Mouse (Mus musculus): ENCODE data around the gene Inhbc. TPM values are rescaled to one million over a fixed set of nuclear protein-coding genes. Genes with fewer than 3 reads are reported as not detected.

The Inhbc gene
- total and polyA plus RNA-seq, 2 experiments from 2014 or later, result not detected

DNA sequence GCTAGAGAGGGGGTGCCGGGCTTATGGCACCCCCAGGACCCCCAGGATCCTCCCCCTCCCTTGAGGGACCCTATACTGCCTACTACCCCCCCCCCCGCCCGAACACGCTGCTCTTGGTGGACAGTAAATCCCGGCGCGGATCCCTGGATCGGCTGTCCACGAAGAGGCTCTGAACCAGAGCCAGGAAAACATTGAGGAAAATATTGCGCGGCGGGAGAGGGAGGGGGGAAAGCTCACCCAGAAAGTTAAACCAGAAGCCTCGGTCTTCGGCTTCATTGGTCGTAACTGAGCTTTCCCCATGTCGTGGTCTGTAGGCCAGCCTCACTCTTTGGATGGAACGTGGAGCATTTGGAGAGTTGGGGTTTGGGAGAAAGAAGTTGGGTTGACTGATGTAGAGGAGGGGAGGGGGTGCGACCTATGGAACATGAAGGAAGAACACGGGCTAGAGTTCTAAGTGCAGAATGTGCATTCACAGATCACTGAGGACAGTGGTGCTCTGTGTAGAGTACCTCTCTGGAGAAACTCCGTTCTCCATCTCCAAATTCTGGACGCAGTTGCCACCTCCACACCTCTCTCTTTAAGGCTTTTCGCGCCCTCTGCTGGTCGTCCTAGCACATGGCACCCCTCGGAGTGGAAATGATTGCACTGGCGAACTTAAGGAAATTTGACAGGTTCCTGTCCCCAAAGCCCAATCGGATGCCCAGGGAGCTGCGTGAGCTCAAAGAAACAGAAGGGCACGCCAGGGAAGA, 28.2 kb downstream of the Inhbc start, which contains the start of gene Gli1:
Gene Gli1 (minus strand): TSS at position 84 of the 749 bp plus-strand sequence.
- Histone ChIP-seq H3K4me1 (ENCODE audit: insufficient read depth) (peaks cover 13% of the 10 kb centered on the region), H3K36me3 (ENCODE audit: insufficient read depth) (no peaks in the 10 kb centered on the region), H3K9ac (no peak within 1 kb of the TSS), H3K9me3 (ENCODE audit: low read length) (no peaks in the 10 kb centered on the region), H3K27ac (ENCODE audit: low read depth, low read length) (no peak within 1 kb of the TSS), H3K4me2 (ENCODE audit: low read depth) (peak within 1 kb of the TSS; percentile 53), H3K27me3 (ENCODE audit: insufficient read depth, low read length) (peaks cover 30% of the 10 kb centered on the region), H3K4me3 (ENCODE audit: low read depth, low read length) (peak within 1 kb of the TSS; percentile 26)
- peak; percentile 87 for DNase-seq
- WGBS, result 2% methylated on average over 29 of the region's 29 CpGs
- peak; percentile 89 for TF ChIP-seq CTCF (IDR thresholded peaks at IDR 0.05; ENCODE audit: low read depth)
- ATAC-seq, result peak; percentile 61

GRCm38 (mm10) chr10:127341360-127341690, 28.9 kb downstream of the Inhbc start:
- Histone ChIP-seq H3K4me3 (ENCODE audit: low read depth, low read length) (peak overlapping the region; percentile 26; the same call in 1 of the 2 replicates), H3K36me3 (ENCODE audit: insufficient read depth) (no peaks in the 10 kb centered on the region), H3K4me2 (ENCODE audit: low read depth) (peak overlapping the region; percentile 53), H3K27ac (ENCODE audit: low read depth, low read length) (no peak overlapping the region), H3K27me3 (ENCODE audit: insufficient read depth, low read length) (peaks cover 30% of the 10 kb centered on the region), H3K9ac (no peak overlapping the region), H3K9me3 (ENCODE audit: low read length) (no peaks in the 10 kb centered on the region), H3K4me1 (ENCODE audit: insufficient read depth) (peaks cover 13% of the 10 kb centered on the region)
- ATAC-seq (no peak), DNase-seq (no peak)
- 2% methylated on average over 9 of the region's 11 CpGs for WGBS
- TF ChIP-seq CTCF (IDR thresholded peaks at IDR 0.05; ENCODE audit: low read depth), result no peak

- peaks cover 13% of the 10 kb centered on the region for H3K4me1 ChIP-seq (ENCODE audit: insufficient read depth)
- peak; percentile 22 for DNase-seq
- H3K36me3 ChIP-seq (ENCODE audit: insufficient read depth), result no peaks in the 10 kb centered on the region
- 3% methylated on average over 27 of the region's 27 CpGs for WGBS
- H3K4me2 ChIP-seq (ENCODE audit: low read depth), result peak overlapping the region; percentile 53
- TF ChIP-seq CTCF (IDR thresholded peaks at IDR 0.05; ENCODE audit: low read depth), result no peak
- no peak overlapping the region for H3K27ac ChIP-seq (ENCODE audit: low read depth, low read length)
- H3K9ac ChIP-seq, result no peak overlapping the region
- H3K9me3 ChIP-seq (ENCODE audit: low read length), result no peaks in the 10 kb centered on the region
- H3K27me3 ChIP-seq (ENCODE audit: insufficient read depth, low read length), result peaks cover 30% of the 10 kb centered on the region
- peak overlapping the region; percentile 28 for H3K4me3 ChIP-seq (ENCODE audit: low read depth, low read length)
- no peak for ATAC-seq
Observed at GRCm38 (mm10) chr10:127340577-127341359, 29.5 kb downstream of the Inhbc start.

DNA sequence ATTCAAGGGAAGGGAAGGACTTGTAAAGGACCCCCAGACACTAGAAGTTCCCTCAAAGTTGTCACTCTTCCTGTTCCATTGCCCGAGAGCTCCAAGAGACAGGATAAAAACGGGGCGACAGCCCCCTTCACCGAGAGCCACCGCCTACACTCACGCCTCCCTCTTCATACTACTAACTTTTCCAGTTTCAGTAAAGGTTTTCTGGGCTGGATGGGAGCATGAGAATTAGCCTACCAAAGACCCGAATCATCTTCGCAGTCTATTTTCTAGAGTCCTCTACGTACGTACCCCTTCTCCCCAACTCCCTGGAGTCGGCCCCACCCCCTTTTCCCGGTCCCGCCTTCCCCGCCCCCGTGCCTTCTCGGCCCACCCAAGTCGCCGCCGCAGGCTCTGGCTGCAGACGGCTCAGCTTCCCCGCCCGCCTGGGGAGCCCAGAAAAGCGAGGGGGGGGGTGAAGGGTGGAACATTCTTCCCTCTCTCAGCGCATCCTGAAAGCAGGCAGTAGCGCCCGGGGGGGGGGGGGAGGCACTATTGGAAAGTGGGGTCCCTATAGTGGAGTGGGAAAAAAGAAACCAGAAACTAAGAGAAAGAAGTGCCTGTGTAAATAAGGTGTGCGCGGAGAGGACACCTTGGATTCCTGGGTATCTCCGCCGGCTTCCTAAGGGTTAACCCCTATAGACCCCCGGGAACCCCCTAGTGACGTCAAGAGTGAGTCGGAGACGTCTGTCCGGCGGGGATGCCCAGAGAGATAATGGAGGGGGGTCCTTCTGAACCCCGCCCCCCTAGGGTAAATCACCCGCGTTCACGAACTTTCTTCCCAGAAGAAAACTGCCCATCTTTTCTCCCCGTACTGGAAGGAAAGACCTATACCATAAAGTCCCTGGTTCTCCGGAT, 30.3 kb downstream of the Inhbc start:
- peak; percentile 39 for DNase-seq
- no peak for TF ChIP-seq CTCF (IDR thresholded peaks at IDR 0.05; ENCODE audit: low read depth)
- peaks cover 30% of the 10 kb centered on the region for H3K27me3 ChIP-seq (ENCODE audit: insufficient read depth, low read length)
- peak overlapping the region; percentile 53 for H3K4me2 ChIP-seq (ENCODE audit: low read depth)
- no peak overlapping the region; the same call in 1 of the 2 replicates for H3K9ac ChIP-seq
- H3K36me3 ChIP-seq (ENCODE audit: insufficient read depth), result no peaks in the 10 kb centered on the region
- peaks cover 13% of the 10 kb centered on the region for H3K4me1 ChIP-seq (ENCODE audit: insufficient read depth)
- H3K4me3 ChIP-seq (ENCODE audit: low read depth, low read length), result peak overlapping the region; percentile 28
- H3K27ac ChIP-seq (ENCODE audit: low read depth, low read length), result 0 out of 2 replicates have a peak overlapping the region, but pooled peaks have one; percentile 21
- H3K9me3 ChIP-seq (ENCODE audit: low read length), result no peaks in the 10 kb centered on the region
- under 1% methylated on average over 41 of the region's 42 CpGs for WGBS
- ATAC-seq, result peak; percentile 44

DNA sequence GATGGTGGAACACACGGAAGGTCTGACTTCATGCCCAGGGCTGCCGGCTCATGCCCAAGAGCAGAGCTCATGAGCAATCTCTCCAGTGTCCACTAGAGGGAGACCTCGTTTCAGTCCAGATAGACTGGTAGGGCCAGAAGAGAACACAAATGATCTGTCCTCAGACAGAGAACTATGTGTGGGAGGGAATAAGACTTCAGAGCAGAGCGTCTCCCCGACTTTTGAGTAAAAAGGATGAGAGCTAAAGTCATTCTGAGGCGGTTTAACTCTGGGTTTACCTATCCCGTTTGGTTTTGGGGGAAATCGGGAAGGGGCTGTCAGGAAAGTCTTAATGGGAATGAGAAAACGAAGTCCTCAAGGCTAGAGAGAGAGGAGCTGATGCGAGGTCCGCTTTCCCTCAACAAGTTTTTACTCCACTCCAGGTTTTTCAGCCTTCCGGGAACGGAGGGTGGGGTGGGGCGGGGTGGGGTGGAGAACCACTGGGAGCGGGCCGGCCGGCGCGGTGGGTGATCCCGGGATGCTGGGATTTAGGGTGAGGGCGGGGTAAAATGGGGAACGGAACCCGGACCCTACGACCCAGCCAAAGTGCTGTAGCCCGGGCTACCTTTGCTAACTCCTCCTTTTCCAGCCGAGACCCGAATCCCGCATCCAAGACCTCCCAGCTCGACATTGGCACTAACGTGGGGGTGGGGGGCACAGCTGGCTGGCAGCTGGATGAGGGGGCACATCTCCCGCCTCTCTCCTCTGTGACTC, 31.1 kb downstream of the Inhbc start:
- H3K27ac ChIP-seq (ENCODE audit: low read depth, low read length), result 0 out of 2 replicates have a peak overlapping the region, but pooled peaks have one; percentile 21
- peak; percentile 95 for TF ChIP-seq CTCF (IDR thresholded peaks at IDR 0.05; ENCODE audit: low read depth)
- peak; percentile 87 for ATAC-seq
- no peaks in the 10 kb centered on the region for H3K9me3 ChIP-seq (ENCODE audit: low read length)
- H3K36me3 ChIP-seq (ENCODE audit: insufficient read depth), result no peaks in the 10 kb centered on the region
- no peak overlapping the region; the same call in 1 of the 2 replicates for H3K9ac ChIP-seq
- H3K4me1 ChIP-seq (ENCODE audit: insufficient read depth), result peaks cover 13% of the 10 kb centered on the region
- DNase-seq, result peak; percentile 92
- WGBS, result under 1% methylated on average over 31 of the region's 31 CpGs
- peak overlapping the region; percentile 53 for H3K4me2 ChIP-seq (ENCODE audit: low read depth)
- H3K4me3 ChIP-seq (ENCODE audit: low read depth, low read length), result peak overlapping the region; percentile 28
- peaks cover 30% of the 10 kb centered on the region for H3K27me3 ChIP-seq (ENCODE audit: insufficient read depth, low read length)

Data from forebrain, postnatal 0 days (tissue).